Mouse (Mus musculus) layer of hippocampus, adult 11-12 months (tissue): ENCODE results near the gene Pbdc1.
A peak's percentile ranks its signal among the peaks of the same experiment; 100 is the strongest.
"Not testable (repeated sequence)": the region's sequence is repeated elsewhere in the genome, so short reads cannot be mapped to it uniquely, and the experiment has no call there.

Experiments
- DNase-seq: peaks from one replicate; pipeline ENCODE4 v3.0.0; 2022; ENCODE audit warnings: low spot score

The Pbdc1 gene

GRCm38 (mm10) chrX:105079615-105080092, at the start of gene Pbdc1:
Pbdc1 (plus strand) TSS chrX:105079756.
- DNase-seq, result peak; percentile 89

GRCm38 (mm10) chrX:105037666-105038065, 41.9 kb upstream of the Pbdc1 start:
- DNase-seq, result no peak

GRCm38 (mm10) chrX:105064294-105064693, 15.3 kb upstream of the Pbdc1 start:
- no peak for DNase-seq

GRCm38 (mm10) chrX:105064801-105065200, 14.8 kb upstream of the Pbdc1 start:
- no peak for DNase-seq

GRCm38 (mm10) chrX:105069671-105070503, 9.7 kb upstream of the Pbdc1 start:
- peak; percentile 76 for DNase-seq

- no peak for DNase-seq
Measured at GRCm38 (mm10) chrX:105079151-105079550, 405 bp upstream of the Pbdc1 start.

- DNase-seq, result no peak
Measured at GRCm38 (mm10) chrX:105080096-105080495, 540 bp downstream of the Pbdc1 start.

GRCm38 (mm10) chrX:105083013-105083412, 3.5 kb downstream of the Pbdc1 start:
- not testable (repeated sequence) for DNase-seq

GRCm38 (mm10) chrX:105104175-105104574, 24.6 kb downstream of the Pbdc1 start:
- no peak for DNase-seq

- DNase-seq, result no peak
Measured at GRCm38 (mm10) chrX:105114994-105115393, 35.4 kb downstream of the Pbdc1 start.

GRCm38 (mm10) chrX:105120275-105121226, 41.0 kb downstream of the Pbdc1 start, which contains the start of gene Magee1:
Magee1 (plus strand) TSS chrX:105120378.
- DNase-seq, result peak; percentile 81

- DNase-seq, result peak; percentile 81
Measured at GRCm38 (mm10) chrX:105121227-105121865, 41.8 kb downstream of the Pbdc1 start.

- no peak for DNase-seq
Measured at GRCm38 (mm10) chrX:105124903-105125302, 45.3 kb downstream of the Pbdc1 start.

GRCm38 (mm10) chrX:105151872-105152461, 72.4 kb downstream of the Pbdc1 start:
- DNase-seq, result peak; percentile 3

- not testable (repeated sequence) for DNase-seq
Measured at GRCm38 (mm10) chrX:105165007-105165406, 85.5 kb downstream of the Pbdc1 start.
